Mouse (Mus musculus) intestine, embryonic 14.5 days (tissue): ENCODE results near the gene Tbc1d23. TPM values are rescaled to one million over a fixed set of nuclear protein-coding genes. Genes with fewer than 3 reads are reported as not detected.

Source experiments
- ATAC-seq: fragments of 200-750 bp; cut with Nextera tagmentation; replicated peaks from 2 replicates; pipeline ENCODE4 v1.8.0; 2017; ENCODE audit warnings: low read depth, moderate number of reproducible peaks, moderate TSS enrichment, moderate library complexity; ENCODE audit not compliant: low FRiP score, low TSS enrichment
- DNase-seq: peaks from one replicate; pipeline ENCODE4 v3.0.0-alpha.2; 2018; ENCODE audit warnings: low spot score
- H3K27ac ChIP-seq: fragments of 300-500 bp; sonication (generic); 2 replicates; pipeline ENCODE4 v1.5.1; 2014; ENCODE audit warnings: low read depth, mild to moderate bottlenecking, control low read depth
- H3K27me3 ChIP-seq: fragments of 300-500 bp; sonication (generic); replicated peaks from 2 replicates; pipeline ENCODE4 v1.6.1; 2014; ENCODE audit warnings: low read length, control low read depth; ENCODE audit not compliant: control insufficient read depth, insufficient read depth
- H3K36me3 ChIP-seq: fragments of 300-500 bp; sonication (generic); 2 replicates; pipeline ENCODE4 v1.6.1; 2014; ENCODE audit warnings: low read length, control low read depth; ENCODE audit not compliant: control insufficient read depth, insufficient read depth
- H3K4me1 ChIP-seq: fragments of 300-500 bp; sonication (generic); replicated peaks from 2 replicates; pipeline ENCODE4 v1.6.1; 2014; ENCODE audit warnings: low read length, control low read depth, mixed read lengths; ENCODE audit not compliant: control insufficient read depth, insufficient read depth
- H3K4me2 ChIP-seq: fragments of 300-500 bp; sonication (generic); 2 replicates; pipeline ENCODE4 v1.6.1; 2014; ENCODE audit warnings: low read length
- H3K4me3 ChIP-seq: fragments of 300-500 bp; sonication (generic); 2 replicates; pipeline ENCODE4 v1.5.1; 2014; ENCODE audit warnings: low read depth, low read length, control low read depth, mixed read lengths
- H3K9ac ChIP-seq: fragments of 300-500 bp; sonication (generic); 2 replicates; pipeline ENCODE4 v1.6.1; 2014; ENCODE audit warnings: mild to moderate bottlenecking, low read length
- H3K9me3 ChIP-seq: fragments of 300-500 bp; sonication (generic); 2 replicates; pipeline ENCODE4 v1.6.1; 2016; ENCODE audit warnings: low read length, control low read depth; ENCODE audit not compliant: control insufficient read depth
- WGBS: fragments of 180-500 bp; shearing (Covaris S2); extraction: QIAGEN DNeasy Blood & Tissue Kit; methylation state at CpG from one replicate; pipeline ENCODE4 v1.1.7; 2014; 5-methylcytosine and 5-hydroxymethylcytosine counted together
- polyA plus RNA-seq: library from polyadenylated mRNA; unstranded; fragments of >200 nt; fragmentation: Nextera tagmentation; extraction: Ambion mirVana; gene quantifications from 2 replicates; pipeline ENCODE4 v1.2.1, GENCODE M21; 2014

The Tbc1d23 gene
- polyA plus RNA-seq, 1 experiment from 2014 or later, result 27.5 TPM

DNA sequence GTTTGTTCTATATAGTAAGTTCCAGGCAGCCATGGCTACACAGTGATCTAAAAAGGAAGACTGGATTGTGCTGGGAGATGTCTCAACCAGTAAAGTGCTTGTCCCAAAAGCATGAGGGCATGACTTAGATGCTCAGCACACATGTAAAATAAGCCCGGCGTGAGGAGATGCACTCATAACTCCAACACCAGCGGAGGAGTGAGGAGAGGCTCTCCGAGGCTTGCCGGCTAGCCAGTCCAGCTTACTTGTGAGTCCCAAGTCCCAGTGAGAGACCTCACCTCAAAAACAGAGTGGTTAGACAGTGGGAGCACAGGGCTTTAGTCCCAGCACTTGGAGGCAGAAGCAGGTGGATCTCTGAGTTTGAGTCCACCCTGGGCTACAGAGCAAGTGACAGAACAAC, 66.1 kb downstream of the Tbc1d23 start:
- 97% methylated on average over 5 of the region's 5 CpGs for WGBS

GRCm38 (mm10) chr16:57163694-57164093, 67.6 kb downstream of the Tbc1d23 start:
- Histone ChIP-seq H3K27ac (no peak overlapping the region), H3K4me3 (no peak overlapping the region), H3K9me3 (no peaks in the 10 kb centered on the region), H3K36me3 (peaks cover 51% of the 10 kb centered on the region), H3K9ac (no peak overlapping the region), H3K27me3 (no peaks in the 10 kb centered on the region), H3K4me2 (no peak overlapping the region), H3K4me1 (0 out of 2 replicates have a peak, but pooled peaks cover 10% of the 10 kb centered on the region)
- 81% methylated on average over 1 of the region's 1 CpGs for WGBS
- DNase-seq (no peak), ATAC-seq (no peak)

More for the DNA sequence above, 66.1 kb downstream of the Tbc1d23 start:
- Histone ChIP-seq H3K27me3 (no peaks in the 10 kb centered on the region), H3K27ac (no peak overlapping the region), H3K9me3 (no peaks in the 10 kb centered on the region), H3K9ac (no peak overlapping the region), H3K4me1 (0 out of 2 replicates have a peak, but pooled peaks cover 10% of the 10 kb centered on the region), H3K4me3 (no peak overlapping the region), H3K4me2 (no peak overlapping the region), H3K36me3 (peaks cover 42% of the 10 kb centered on the region)
- DNase-seq (peak; percentile 50), ATAC-seq (no peak)

GRCm38 (mm10) chr16:57162841-57163240, 68.5 kb downstream of the Tbc1d23 start:
- Histone ChIP-seq H3K9ac (no peak overlapping the region), H3K9me3 (no peaks in the 10 kb centered on the region), H3K27ac (no peak overlapping the region), H3K27me3 (no peaks in the 10 kb centered on the region), H3K4me3 (no peak overlapping the region), H3K4me1 (0 out of 2 replicates have a peak, but pooled peaks cover 8% of the 10 kb centered on the region), H3K36me3 (peaks cover 59% of the 10 kb centered on the region), H3K4me2 (no peak overlapping the region)
- DNase-seq (no peak), ATAC-seq (no peak)
- WGBS, result 90% methylated on average over 5 of the region's 5 CpGs

DNA sequence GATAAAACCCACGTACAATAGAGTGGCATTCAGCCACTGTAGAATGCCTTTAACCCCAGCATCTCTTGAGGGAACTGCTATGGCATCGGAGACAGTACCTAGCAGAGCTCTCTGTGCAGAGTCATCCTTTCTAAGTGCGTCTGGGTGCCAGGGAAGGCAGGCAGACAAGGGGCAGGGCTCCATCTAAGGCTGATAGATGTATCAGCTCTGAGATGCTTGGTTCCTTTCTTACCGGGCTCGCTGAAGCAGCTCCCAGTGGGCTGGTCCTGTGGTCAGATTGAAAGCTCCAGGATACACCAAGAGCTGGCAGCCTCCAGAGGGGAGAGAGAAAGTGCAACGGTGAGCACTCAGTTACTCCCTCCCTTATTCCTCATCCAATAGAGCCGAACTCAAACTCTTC, 71.5 kb downstream of the Tbc1d23 start:
- Histone ChIP-seq H3K4me2 (no peak overlapping the region), H3K27me3 (no peaks in the 10 kb centered on the region), H3K4me1 (no peaks in the 10 kb centered on the region), H3K36me3 (peaks cover 88% of the 10 kb centered on the region), H3K9me3 (no peaks in the 10 kb centered on the region), H3K4me3 (no peak overlapping the region), H3K27ac (no peak overlapping the region), H3K9ac (no peak overlapping the region)
- no peak for ATAC-seq
- 73% methylated on average over 7 of the region's 7 CpGs for WGBS
- no peak for DNase-seq

DNA sequence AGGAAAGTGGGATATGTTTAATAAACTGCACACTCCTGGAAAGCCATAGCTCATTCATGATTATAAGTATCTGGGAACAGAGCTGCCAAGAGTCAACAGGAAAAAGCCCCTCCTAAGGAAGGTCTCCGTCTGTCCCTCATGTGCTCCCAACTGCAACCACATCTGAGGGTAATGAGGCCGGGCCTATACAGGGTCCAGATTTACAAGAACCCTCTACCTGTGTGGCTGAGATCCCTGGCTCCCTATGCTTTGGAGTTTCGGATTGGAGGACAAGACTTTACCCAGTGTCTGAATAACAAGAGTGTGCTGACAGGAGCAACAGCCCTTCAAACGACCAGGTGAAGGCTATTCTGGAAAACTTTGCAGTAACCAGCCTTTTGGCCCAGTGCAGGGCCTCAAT, 73.6 kb downstream of the Tbc1d23 start:
- Histone ChIP-seq H3K27ac (no peak overlapping the region), H3K4me3 (no peak overlapping the region), H3K4me2 (no peak overlapping the region), H3K9ac (no peak overlapping the region), H3K27me3 (no peaks in the 10 kb centered on the region), H3K4me1 (no peaks in the 10 kb centered on the region), H3K9me3 (no peaks in the 10 kb centered on the region), H3K36me3 (peaks cover 92% of the 10 kb centered on the region)
- DNase-seq, result no peak
- ATAC-seq, result 0 out of 2 replicates have a peak, but pooled peaks have one; percentile 33
- 77% methylated on average over 4 of the region's 4 CpGs for WGBS

DNA sequence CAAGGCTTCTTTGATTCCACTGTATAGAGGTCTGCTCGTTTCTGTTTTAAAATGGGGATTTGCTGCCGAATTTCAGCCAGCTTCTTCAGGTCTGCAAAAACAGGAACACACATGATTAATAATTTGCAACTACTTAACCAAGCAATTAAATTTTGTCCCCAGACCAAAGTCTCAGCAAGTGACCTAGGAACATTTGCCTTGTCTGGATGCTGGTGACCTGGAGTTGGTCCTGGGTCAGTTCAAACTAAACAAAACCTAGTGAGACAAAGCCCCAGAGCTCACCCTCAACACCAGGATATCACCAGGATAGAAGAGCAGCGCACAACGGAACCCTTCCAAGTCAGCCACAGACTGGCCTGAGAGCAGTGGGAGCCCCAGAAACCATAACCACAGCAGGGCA, 74.2 kb downstream of the Tbc1d23 start:
- no peak overlapping the region for H3K4me3 ChIP-seq
- H3K27me3 ChIP-seq, result no peaks in the 10 kb centered on the region
- no peaks in the 10 kb centered on the region for H3K9me3 ChIP-seq
- H3K36me3 ChIP-seq, result peaks cover 95% of the 10 kb centered on the region
- no peak overlapping the region for H3K4me2 ChIP-seq
- no peaks in the 10 kb centered on the region for H3K4me1 ChIP-seq
- ATAC-seq, result no peak
- WGBS, result 90% methylated on average over 4 of the region's 4 CpGs
- H3K27ac ChIP-seq, result no peak overlapping the region
- no peak overlapping the region for H3K9ac ChIP-seq
- no peak for DNase-seq

- Histone ChIP-seq H3K4me1 (no peaks in the 10 kb centered on the region), H3K4me2 (no peak overlapping the region)
- no peak for ATAC-seq
These were observed 75.4 kb downstream of the Tbc1d23 start for GRCm38 (mm10) chr16:57155899-57156298.

DNA sequence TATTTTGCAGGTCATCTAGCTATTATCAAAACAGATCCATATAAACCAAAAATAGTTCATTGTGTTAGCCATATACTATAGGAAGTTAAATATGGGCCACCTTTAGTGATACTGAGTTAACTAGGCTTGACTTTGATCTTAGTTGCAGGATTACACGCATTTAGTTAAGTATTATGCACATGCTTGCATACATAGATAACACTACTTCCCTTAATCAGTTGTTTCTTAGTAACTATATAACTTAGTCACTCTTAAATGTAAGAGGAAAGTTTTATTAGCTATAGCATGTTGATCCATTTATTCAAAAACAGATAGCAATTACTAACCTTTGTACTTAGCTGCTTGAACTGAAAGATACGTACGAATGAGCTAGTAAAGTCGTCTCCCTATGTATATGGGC, 79.9 kb downstream of the Tbc1d23 start:
- Histone ChIP-seq H3K36me3 (peaks cover 89% of the 10 kb centered on the region), H3K9me3 (no peaks in the 10 kb centered on the region), H3K27ac (no peak overlapping the region), H3K27me3 (no peaks in the 10 kb centered on the region), H3K9ac (no peak overlapping the region), H3K4me3 (no peak overlapping the region), H3K4me1 (no peaks in the 10 kb centered on the region), H3K4me2 (no peak overlapping the region)
- no peak for DNase-seq
- ATAC-seq, result no peak
- 92% methylated on average over 4 of the region's 4 CpGs for WGBS

More at GRCm38 (mm10) chr16:57155899-57156298, 75.4 kb downstream of the Tbc1d23 start:
- Histone ChIP-seq H3K4me3 (no peak overlapping the region), H3K9ac (no peak overlapping the region), H3K9me3 (no peaks in the 10 kb centered on the region), H3K36me3 (peaks cover 96% of the 10 kb centered on the region), H3K27ac (no peak overlapping the region), H3K27me3 (no peaks in the 10 kb centered on the region)
- no peak for DNase-seq

DNA sequence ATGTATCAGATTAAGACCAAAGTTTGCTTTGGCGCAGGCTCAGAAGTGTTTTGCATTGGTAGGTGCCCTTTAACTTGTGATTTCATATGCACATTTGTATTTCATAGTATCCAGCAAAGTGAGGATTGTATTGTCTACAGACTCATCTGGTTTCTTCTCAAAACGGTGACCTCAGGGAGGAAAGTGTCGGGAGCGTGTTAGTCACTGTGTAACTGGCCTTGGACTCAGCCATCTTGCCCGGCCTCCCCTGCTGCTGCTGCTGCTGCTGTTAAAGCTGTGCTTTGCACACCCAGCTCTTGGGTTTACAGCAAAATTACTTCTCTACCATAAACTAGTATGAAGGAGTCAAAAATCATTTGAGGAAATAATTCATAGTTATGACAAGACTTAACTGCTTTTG, 86.6 kb downstream of the Tbc1d23 start:
- 86% methylated on average over 5 of the region's 5 CpGs for WGBS
- DNase-seq (no peak), ATAC-seq (no peak)
- Histone ChIP-seq H3K27ac (no peak overlapping the region), H3K36me3 (peaks cover 82% of the 10 kb centered on the region), H3K9me3 (no peaks in the 10 kb centered on the region), H3K4me1 (no peaks in the 10 kb centered on the region), H3K4me2 (no peak overlapping the region), H3K27me3 (no peaks in the 10 kb centered on the region), H3K9ac (no peak overlapping the region), H3K4me3 (no peak overlapping the region)
